Mouse (Mus musculus) fibroblast of lung, adult 2 months (primary cell): ENCODE data around the gene Ppp1r2.
"Not testable (repeated sequence)": the region's sequence is repeated elsewhere in the genome, so short reads cannot be mapped to it uniquely, and the experiment has no call there.

Experiments used
- DNase-seq: peaks from one replicate; pipeline ENCODE4 v3.0.0-alpha.2; 2011; ENCODE audit warnings: low read depth

Ppp1r2 gene

DNA sequence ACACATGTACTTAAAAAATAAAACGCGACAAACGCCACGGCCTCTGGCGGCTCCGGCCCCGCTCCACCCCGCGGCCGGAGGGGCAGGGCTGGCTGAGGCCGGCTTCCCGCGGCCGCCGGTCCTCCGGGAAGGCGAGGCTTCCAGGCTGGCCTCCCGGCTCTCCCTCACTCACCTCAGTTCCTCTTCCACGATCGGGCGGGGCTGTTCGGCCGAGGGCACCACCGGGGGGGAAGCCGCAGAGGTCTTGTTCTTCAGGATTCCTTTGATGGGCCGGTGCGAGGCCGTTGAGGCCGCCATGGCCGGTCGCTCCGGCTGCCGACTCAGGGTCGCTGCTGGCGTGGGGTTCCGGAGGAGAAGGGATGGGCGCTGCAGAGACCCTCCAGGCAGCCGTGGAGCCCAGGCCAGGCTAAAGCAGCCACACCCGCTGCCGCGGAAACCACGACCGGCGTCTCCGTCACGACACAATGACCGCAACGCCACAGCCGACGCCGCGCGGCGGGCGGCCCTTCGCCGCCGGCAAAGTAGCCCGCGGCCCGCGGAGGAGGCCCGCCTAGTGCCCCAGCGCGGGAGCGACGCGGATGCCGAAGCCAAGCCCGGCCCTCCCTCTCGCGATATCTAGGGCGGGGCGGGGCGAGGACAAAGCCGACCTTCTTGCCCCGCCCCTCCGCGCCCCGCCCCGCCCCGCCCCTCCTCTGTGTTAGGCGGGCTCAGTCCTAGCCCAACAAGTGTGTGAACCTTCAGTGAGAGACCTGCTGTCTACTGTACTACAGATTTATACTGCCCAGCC, at the start of gene Ppp1r2:
Gene Ppp1r2 (minus strand): TSS at position 604 of the 787 bp plus-strand sequence.
- DNase-seq = no peak

- DNase-seq = no peak
These were observed 46.4 kb upstream of the Ppp1r2 start for GRCm38 (mm10) chr16:31321501-31321900.

- no peak for DNase-seq
These were observed 45.9 kb upstream of the Ppp1r2 start for GRCm38 (mm10) chr16:31320954-31321353.

DNA sequence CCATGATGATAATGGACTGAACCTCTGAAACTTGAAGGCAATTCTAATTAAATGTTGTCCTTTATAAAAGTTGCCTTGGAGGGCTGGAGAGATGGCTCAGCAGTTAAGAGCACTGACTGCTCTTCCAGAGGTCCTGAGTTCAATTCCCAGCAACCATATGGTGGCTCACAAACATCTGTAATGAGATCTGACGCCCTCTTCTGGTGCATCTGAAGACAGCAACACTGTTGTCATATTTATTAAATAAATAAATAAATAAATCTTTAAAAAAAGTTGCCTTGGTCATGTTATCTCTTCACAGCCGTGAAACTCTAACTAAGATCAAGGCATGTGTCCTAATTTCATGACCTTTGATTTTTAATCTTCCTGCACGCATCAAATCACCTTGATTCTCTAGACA, 44.6 kb upstream of the Ppp1r2 start:
- DNase-seq = not testable (repeated sequence)

GRCm38 (mm10) chr16:31319316-31319715, 44.2 kb upstream of the Ppp1r2 start:
- DNase-seq = no peak

- no peak for DNase-seq
These were observed 43.3 kb upstream of the Ppp1r2 start for GRCm38 (mm10) chr16:31318418-31318817.

DNA sequence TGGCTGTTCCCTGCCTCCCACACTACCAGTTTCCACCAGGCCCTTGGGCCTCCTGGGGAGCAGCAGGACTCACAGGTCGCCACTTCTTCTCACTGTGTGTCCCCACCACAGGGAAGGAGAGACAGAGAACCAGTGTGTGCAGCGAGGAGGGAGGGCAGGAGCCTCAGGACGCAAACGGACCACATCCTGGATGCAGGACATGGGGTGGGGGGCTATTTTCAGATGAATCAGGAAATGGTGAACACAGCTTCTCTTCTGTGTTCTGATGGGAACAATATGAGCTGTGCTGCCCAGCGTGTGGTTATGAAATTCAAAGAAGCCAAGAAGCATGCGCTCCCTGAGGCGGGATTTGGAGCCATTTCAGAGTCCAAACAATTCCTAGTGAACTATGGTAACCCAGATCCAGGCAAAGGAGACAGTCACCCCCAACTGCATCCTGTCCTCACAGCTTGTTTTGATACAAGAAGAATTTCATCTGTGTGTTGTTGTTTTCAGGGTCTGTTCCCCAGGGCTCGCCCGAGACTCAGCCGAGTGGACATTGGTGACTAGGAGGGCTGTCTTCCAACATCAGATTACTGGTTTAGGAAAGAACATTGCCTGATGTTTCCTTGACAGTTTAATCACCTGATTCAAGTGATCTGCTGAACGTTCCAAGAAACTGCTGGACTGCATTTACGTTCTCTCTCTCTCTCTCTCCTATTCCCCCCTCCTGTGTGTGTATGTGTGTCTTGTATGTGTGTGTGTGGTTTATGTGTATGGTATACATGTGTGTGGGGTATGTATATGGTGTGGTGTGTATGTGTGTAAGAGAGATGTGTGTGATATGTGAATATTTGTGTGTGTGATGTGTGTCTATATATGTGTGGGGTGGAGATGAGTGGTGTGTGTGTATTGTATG, 41.4 kb upstream of the Ppp1r2 start:
- DNase-seq = peak; percentile 77

GRCm38 (mm10) chr16:31315294-31315693, 40.2 kb upstream of the Ppp1r2 start:
- DNase-seq = no peak

DNA sequence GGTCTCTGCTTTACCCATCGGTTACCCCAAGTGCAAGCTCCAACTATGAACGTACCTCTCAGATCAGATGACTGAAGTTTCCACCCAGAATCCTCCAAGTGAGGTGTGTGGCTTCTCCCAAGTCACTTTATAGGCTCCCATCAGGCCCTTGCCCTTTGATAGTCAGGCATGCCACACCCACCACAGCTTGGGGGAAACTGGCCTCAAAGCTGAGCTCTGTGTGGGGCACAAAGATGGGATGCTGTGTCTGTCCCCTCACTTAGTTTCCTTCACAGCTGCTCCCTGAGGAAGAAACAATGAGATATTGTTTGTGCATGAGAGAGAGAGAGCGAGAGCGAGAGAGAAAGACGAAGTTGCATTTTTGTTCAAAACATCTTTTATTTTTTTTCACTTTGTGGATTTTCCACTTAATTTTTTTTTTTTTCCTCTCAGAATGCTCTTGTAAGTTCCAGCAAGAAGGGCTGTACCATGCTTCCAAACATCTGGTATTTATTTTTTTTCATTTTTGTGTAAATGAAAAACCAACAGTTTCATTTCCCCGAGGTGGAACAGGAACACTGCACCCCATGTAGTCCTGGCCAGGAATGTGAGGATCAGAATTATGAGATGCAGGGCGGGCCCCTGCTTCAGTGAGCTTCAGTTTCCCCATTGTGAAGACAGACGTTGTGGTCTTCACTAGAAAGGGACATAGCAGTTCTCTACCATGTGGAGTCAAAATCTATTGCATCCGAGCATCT, 39.6 kb upstream of the Ppp1r2 start, which contains the start of gene Apod:
Gene Apod (minus strand): TSS at position 312 of the 737 bp plus-strand sequence.
- DNase-seq = no peak

DNA sequence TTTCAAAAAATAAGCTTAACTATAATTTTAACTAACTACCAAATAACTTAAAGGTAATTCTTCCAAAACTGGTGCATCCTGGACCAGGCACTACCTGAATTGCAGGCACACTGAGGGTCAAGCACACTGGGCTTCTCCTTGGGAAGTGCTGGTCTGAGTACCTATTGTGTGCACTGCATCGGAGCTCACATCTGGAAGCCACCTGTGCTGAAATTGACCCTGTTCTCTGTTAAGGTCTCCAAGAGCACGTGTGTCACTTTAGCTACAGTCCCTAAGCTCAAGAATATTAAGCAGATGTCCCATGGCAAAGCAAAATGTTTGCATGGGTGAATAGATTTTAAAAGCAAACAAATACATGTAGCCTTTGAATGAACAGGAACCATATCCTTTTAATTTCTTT, 38.5 kb upstream of the Ppp1r2 start:
- no peak for DNase-seq

DNA sequence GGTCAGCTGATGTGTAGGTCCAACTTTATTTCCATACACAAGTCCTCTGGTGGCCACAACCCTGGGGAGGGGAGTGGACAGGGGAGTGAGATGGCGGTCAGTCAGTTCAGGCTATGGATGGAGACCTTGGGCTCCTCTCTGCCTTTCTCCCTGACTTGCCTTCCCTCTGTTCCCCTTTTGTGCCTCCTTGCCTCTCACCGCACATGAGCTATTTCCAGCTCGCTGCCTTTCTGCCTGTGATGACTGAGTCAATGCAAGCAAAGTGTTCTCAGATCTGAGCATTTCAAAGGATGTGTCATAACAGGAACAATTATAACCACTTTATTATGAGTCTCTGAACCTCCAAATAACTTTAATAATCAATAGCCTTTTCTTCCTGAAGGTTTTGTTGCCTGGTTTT, 37.2 kb upstream of the Ppp1r2 start:
- no peak for DNase-seq

DNA sequence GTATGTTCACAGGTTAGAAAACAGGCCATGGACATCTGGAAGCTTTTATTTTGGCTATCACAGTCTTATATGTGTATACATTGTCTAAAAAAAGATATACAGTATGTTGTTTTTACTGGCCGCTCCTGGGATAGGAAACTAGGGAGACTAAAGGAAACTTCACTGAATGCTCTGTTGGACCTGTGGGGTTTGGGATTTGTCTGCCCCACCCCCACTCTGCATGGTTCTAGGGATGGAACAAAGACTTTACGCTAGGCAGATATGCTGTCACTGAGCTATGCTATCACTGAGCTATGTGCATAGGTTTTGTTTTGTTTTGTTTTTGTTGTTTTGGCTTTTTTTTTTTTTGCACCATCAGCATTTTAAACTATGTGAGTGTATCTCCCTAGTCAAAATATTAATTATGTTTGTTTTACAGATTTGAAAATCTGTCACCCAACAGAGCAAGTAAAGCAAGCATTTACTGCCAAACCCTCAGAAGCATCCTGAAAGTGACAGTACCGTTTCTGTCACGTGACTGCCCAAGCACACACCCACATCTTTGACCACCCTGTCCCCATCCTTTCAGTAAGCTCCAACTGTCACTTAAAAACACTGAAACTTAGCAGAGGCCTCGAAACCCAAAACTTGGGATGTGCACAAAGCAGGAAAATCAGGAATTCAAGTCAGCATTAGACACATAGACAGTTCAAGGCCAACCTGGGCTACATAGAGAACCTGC, 30.3 kb upstream of the Ppp1r2 start:
- DNase-seq = no peak

DNA sequence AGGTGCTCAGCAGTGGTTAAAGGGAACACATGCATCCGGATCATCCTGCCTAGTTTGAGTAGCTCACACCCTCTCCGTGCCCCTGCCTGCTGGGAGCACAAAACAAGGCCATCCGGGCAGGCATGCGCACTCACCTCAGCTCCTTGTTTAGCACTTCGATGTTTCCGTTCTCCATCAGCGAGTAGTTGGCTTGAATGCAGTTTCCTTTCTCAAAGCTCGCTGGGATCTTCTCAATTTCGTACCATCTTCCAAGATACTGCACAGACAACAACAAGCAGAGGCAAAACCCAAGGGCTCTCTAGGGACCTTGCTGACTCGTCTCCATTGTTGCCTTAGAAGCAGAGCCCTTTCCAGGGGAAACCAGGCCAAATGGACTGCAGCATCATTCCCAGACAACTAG, 28.2 kb upstream of the Ppp1r2 start:
- no peak for DNase-seq

- no peak for DNase-seq
These were observed 25.9 kb upstream of the Ppp1r2 start for GRCm38 (mm10) chr16:31300883-31301532.

DNA sequence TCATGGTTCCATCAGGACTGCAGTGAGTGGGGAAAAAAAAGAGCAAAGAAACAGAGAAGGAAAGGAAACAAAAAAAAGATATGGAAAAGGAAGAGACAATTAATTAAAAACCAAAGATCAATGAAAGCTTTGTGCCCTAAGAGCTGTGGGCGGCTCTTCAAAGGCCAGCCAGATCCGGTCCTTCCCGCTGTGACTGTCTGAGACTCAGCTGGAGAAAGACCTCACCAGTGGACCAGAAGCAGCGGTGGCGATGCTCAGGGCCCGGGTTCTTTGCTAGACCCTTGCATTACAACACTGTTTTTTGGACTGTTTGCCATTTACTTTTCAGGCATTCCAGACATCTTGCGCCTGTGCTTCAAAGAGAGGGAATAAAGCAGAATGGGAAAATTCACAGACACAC, 25.4 kb upstream of the Ppp1r2 start:
- no peak for DNase-seq

GRCm38 (mm10) chr16:31299960-31300353, 24.9 kb upstream of the Ppp1r2 start:
- DNase-seq = no peak

GRCm38 (mm10) chr16:31299164-31299959, 24.3 kb upstream of the Ppp1r2 start:
- DNase-seq = no peak

- no peak for DNase-seq
These were observed 22.0 kb upstream of the Ppp1r2 start for GRCm38 (mm10) chr16:31297113-31297512.

DNA sequence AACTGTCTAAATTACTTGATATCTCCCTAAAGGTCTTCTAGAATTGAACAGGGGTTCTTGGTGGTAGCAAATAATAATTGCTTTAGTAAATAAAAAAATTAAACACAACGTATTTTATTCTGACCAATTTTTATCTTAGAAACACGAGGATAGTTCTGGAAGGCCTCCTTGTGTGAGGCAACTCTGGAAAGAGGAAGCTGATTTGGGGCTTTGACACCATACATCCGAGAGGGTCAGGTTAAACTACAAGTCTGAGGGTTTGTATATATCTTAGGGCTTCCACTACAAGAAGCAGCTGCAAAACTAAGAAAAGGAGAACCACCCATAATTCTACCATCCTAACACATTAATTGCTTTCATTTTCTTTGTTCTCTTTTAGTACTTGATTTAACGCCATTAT, 18.7 kb upstream of the Ppp1r2 start:
- DNase-seq = no peak

- peak; percentile 87 for DNase-seq
These were observed 15.8 kb upstream of the Ppp1r2 start for GRCm38 (mm10) chr16:31290751-31291365.
